Mouse (Mus musculus): ENCODE data around the gene Pth1r. TPM values are rescaled to one million over a fixed set of nuclear protein-coding genes. Genes with fewer than 3 reads are reported as not detected.

The Pth1r gene
- 8.7 and 9.2 TPM in 2 replicates for polyA plus RNA-seq (2015; fragmentation: Nextera tagmentation; extraction: Ambion mirVana)

DNA sequence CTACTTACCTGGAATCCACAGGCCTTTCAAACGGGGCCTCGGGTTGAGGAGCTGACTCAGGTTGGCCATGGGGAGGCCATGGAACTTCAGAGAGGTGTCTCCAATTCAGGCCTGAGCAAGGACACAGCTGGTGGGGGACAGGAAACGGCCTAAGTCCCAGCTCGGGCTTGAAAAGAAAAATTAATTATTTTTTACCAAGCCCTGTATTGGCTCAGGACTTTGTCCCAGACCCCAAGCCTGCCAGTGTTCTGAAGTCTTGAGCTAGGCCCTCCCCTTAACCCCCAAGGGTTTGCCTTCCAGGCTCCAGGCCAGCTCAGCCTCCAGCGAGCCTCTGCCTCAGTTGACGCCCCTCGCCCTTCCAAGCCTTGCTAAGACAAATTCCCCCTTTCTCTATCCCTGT lies at the start of gene Pth1r:
Pth1r (minus strand) TSS at position 185 of the 400 bp plus-strand sequence.
- H3K27ac ChIP-seq, result no peak within 1 kb of the TSS
- no peak within 1 kb of the TSS for H3K9ac ChIP-seq
- no peak for ATAC-seq (replicated peaks)
- H3K4me3 ChIP-seq, result no peak within 1 kb of the TSS
- H3K27me3 ChIP-seq (replicated peaks), result peaks cover 16% of the 10 kb centered on the region; the same call in 1 of the 2 replicates
- H3K9me3 ChIP-seq, result no peaks in the 10 kb centered on the region
- no peaks in the 10 kb centered on the region for H3K36me3 ChIP-seq (replicated peaks)
- no peak within 1 kb of the TSS for H3K4me2 ChIP-seq
- 64% methylated on average over 7 of the region's 7 CpGs for WGBS
- H3K4me1 ChIP-seq, result peaks cover 16% of the 10 kb centered on the region

DNA sequence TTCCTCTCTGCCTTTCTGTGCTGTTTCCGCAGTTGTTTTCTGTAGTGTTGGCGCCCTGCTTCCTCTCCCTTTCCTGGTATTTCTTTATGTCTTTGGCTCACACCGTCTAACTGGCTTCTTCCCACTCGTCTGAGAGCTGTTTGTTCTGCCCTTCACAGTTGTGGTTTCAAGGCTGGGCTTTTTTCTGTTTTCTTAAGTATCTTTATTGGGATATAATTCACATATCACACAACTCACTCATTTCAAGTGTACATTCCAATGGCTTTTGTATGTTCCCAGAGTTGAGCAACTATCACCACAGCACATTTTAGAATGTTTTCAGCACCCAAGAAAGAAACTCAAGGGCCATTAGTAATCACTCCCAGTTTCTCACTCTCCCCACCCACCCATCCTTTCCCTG lies 43.5 kb upstream of the Pth1r start:
- Histone ChIP-seq H3K27ac (no peak overlapping the region), H3K36me3 (replicated peaks) (no peaks in the 10 kb centered on the region), H3K4me2 (no peak overlapping the region), H3K9ac (no peak overlapping the region), H3K4me1 (no peaks in the 10 kb centered on the region), H3K9me3 (no peaks in the 10 kb centered on the region), H3K27me3 (replicated peaks) (no peaks in the 10 kb centered on the region), H3K4me3 (no peak overlapping the region)
- ATAC-seq (replicated peaks), result no peak
- WGBS, result 76% methylated on average over 4 of the region's 4 CpGs

DNA sequence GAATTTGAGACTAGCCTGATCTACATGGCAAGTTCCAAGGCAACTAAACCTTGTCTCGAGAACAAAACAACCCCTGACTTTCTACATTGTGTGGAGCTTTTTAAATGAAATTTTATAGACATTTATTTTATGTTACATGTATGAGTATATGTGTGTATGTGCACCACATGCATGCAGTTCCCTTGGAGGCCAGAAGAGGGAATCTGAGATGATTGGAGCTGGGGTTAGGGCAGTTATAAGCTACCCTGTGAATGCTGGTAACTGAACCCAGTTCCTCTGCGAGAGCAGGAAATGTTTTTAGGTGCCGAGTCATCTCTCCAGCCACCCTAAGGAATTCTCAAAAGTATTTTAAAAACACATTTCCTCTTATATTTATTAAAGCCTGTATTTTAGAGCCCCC lies 41.2 kb upstream of the Pth1r start:
- H3K9ac ChIP-seq, result no peak overlapping the region
- no peak overlapping the region for H3K4me3 ChIP-seq
- no peaks in the 10 kb centered on the region for H3K9me3 ChIP-seq
- no peaks in the 10 kb centered on the region for H3K4me1 ChIP-seq
- no peaks in the 10 kb centered on the region for H3K36me3 ChIP-seq (replicated peaks)
- no peaks in the 10 kb centered on the region for H3K27me3 ChIP-seq (replicated peaks)
- WGBS, result 91% methylated on average over 3 of the region's 3 CpGs
- H3K27ac ChIP-seq, result no peak overlapping the region
- ATAC-seq (replicated peaks), result no peak
- H3K4me2 ChIP-seq, result no peak overlapping the region

DNA sequence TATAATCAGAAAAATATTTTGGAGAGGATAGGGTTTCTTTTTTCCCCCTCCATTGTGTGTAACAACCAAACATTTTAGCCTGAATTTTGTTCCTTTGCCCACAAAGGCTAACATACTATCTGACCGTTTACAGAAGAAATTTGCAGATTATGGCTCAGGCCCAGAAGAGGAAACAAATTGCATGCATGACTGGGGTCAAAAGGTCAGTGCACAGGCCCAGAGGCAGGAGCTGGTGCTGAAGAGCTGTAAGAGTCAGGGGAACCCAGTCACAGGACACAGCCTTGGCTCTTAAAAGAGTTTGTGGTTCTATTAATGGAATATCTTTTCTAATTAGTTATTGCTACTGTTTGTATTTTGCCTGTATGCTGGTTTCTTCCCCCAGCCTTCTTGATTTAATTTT lies 36.7 kb upstream of the Pth1r start:
- Histone ChIP-seq H3K4me3 (no peak overlapping the region), H3K4me1 (peaks cover 14% of the 10 kb centered on the region), H3K9me3 (no peaks in the 10 kb centered on the region), H3K27me3 (replicated peaks) (no peaks in the 10 kb centered on the region; the same call in 1 of the 2 replicates), H3K4me2 (no peak overlapping the region), H3K27ac (no peak overlapping the region), H3K9ac (no peak overlapping the region), H3K36me3 (replicated peaks) (no peaks in the 10 kb centered on the region)
- no peak for ATAC-seq (replicated peaks)
- WGBS, result 45% methylated on average over 1 of the region's 1 CpGs

DNA sequence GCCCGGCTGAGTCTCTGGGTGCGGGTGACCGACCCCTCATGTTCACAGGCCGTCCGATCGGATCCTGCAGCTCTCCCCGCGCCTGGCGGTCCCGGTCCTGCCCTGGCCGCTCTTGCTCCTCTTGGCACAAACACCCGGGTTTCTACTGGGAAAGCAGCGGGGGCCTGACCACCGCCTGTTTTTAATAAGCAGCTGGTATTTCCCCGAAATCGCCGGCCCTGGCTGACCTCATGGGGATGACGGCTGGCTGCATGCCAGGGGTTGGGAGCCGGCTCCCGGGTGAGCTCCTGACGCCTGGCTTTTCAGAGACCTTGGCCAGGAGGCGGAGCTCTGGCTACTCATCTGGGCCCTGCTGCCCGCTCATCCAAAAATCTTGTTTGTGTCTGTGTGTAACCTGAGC lies 34.8 kb upstream of the Pth1r start:
- peak overlapping the region; percentile 85 for H3K27ac ChIP-seq
- ATAC-seq (replicated peaks), result peak; percentile 76

DNA sequence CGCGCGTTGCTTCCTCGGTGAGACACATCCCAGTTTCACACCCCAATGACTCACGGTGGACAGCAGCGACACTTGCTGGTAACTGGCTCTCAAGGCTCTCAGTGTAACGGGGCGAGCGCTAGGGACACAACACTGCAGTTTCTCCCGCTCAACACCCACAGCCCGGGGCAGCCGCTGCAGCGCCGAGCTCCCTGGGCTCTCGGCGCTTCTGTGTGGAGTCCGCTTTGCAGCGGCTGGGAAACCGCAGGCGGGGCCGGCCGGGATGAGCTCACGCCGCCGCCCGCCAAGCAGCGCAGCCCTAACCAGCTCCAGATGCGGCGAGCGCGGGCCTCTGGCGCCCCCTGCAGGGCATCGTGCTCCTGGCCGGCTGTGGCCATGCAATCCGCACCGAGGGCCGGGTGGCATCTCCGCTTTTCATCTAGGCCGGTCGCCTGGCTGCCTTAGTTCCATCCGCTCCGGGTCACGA lies 34.3 kb upstream of the Pth1r start:
- WGBS, result 0% methylated on average over 43 of the region's 43 CpGs
- peak overlapping the region; percentile 70 for H3K4me2 ChIP-seq
- no peaks in the 10 kb centered on the region for H3K36me3 ChIP-seq (replicated peaks)
- H3K4me1 ChIP-seq, result peaks cover 14% of the 10 kb centered on the region
- H3K9me3 ChIP-seq, result no peaks in the 10 kb centered on the region
- peak; percentile 96 for ATAC-seq (replicated peaks)
- H3K9ac ChIP-seq, result peak overlapping the region; percentile 66
- peak overlapping the region; percentile 85 for H3K27ac ChIP-seq
- peak overlapping the region; percentile 56 for H3K4me3 ChIP-seq
- no peaks in the 10 kb centered on the region; the same call in 1 of the 2 replicates for H3K27me3 ChIP-seq (replicated peaks)

More for the DNA sequence above, 34.8 kb upstream of the Pth1r start:
- under 1% methylated on average over 23 of the region's 23 CpGs for WGBS
- no peaks in the 10 kb centered on the region; the same call in 1 of the 2 replicates for H3K27me3 ChIP-seq (replicated peaks)
- peak overlapping the region; percentile 56 for H3K4me3 ChIP-seq
- no peaks in the 10 kb centered on the region for H3K36me3 ChIP-seq (replicated peaks)
- H3K9me3 ChIP-seq, result no peaks in the 10 kb centered on the region
- peak overlapping the region; percentile 66 for H3K9ac ChIP-seq
- peak overlapping the region; percentile 70 for H3K4me2 ChIP-seq
- H3K4me1 ChIP-seq, result peaks cover 14% of the 10 kb centered on the region

DNA sequence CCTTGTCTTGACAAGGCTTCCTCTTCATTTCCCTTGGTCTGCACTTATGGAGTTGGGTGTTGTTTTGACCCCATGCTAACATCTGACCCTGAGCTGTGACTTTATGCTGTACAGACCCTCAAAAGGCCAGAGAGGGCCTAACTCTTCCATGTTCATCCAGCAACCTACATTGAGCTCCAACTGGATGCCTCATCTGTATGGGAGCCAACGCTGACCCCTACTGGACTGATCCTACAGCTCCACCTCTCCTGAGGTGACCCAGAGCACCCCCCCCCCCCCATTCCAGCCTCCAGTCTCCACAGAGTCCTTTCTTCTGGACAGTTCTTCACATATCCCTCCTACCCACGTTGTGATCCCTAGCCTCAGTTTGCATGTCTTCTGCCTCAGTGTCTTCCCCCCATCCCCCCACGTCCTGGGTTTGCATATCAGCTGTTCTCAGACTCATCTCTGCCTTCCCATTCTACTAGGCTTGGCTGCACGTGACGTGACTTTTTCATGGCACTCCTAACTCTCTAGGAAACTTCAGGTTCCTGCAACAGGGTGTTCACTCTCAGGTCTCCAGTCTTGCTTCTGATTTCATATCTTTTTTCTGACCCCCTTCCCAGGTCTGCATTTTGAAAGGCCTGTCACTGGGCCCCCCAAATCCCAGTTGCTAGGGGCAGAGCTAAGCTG lies 32.4 kb upstream of the Pth1r start:
- ATAC-seq (replicated peaks), result no peak
- no peak overlapping the region for H3K27ac ChIP-seq
- 59% methylated on average over 5 of the region's 5 CpGs for WGBS
- H3K9ac ChIP-seq, result no peak overlapping the region
- H3K36me3 ChIP-seq (replicated peaks), result no peaks in the 10 kb centered on the region
- no peaks in the 10 kb centered on the region; the same call in 1 of the 2 replicates for H3K27me3 ChIP-seq (replicated peaks)
- H3K4me1 ChIP-seq, result peaks cover 14% of the 10 kb centered on the region
- H3K9me3 ChIP-seq, result no peaks in the 10 kb centered on the region
- no peak overlapping the region for H3K4me3 ChIP-seq
- H3K4me2 ChIP-seq, result no peak overlapping the region

DNA sequence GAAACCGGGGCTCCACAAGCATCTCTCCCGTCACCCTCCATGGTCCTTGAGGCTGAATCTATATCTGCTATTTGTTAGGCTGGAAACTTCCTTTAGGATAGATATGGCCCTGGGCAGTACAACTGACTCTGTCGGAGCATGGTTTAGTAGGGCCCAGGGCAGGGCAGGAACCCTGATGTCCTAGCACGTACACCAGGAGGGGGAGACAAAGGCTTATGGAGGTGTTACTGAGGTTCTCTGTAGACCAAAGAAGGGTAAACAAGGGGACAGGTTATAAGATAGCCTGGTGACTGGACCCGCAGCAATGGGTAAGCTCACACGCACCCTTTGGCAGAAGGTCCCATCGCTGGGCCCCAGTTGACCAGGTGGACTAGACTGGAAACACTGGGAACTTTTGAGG lies 31.6 kb upstream of the Pth1r start:
- no peak for ATAC-seq (replicated peaks)
- no peak overlapping the region for H3K27ac ChIP-seq
- no peaks in the 10 kb centered on the region for H3K36me3 ChIP-seq (replicated peaks)
- H3K9ac ChIP-seq, result no peak overlapping the region
- no peaks in the 10 kb centered on the region; the same call in 1 of the 2 replicates for H3K27me3 ChIP-seq (replicated peaks)
- H3K9me3 ChIP-seq, result no peaks in the 10 kb centered on the region
- H3K4me2 ChIP-seq, result no peak overlapping the region
- WGBS, result 86% methylated on average over 7 of the region's 7 CpGs
- H3K4me3 ChIP-seq, result no peak overlapping the region
- H3K4me1 ChIP-seq, result peaks cover 14% of the 10 kb centered on the region

DNA sequence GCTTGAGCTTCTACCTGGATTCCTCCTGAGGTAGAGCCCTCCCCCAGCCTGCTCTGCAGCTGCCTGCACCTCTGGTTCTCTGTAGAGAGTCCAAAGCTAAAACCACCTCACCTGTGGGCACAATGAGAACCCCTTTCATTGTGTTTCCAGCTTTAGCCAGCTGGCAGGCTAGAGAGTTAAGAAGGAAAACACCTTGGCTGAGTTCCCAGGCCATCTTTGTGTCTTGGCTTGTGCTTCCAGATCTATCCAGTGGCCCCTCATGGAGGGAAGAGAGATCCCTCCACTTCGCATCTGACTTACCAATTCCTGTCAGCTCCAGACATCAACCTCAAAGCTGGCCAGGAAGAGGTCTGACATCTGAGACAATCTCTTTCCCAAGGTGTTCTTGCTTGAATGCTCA lies 31.2 kb upstream of the Pth1r start:
- ATAC-seq (replicated peaks), result no peak
- Histone ChIP-seq H3K4me1 (peaks cover 14% of the 10 kb centered on the region), H3K4me2 (no peak overlapping the region), H3K9ac (no peak overlapping the region), H3K36me3 (replicated peaks) (no peaks in the 10 kb centered on the region), H3K27me3 (replicated peaks) (no peaks in the 10 kb centered on the region; the same call in 1 of the 2 replicates), H3K9me3 (no peaks in the 10 kb centered on the region), H3K4me3 (no peak overlapping the region), H3K27ac (no peak overlapping the region)
- 92% methylated on average over 1 of the region's 1 CpGs for WGBS

DNA sequence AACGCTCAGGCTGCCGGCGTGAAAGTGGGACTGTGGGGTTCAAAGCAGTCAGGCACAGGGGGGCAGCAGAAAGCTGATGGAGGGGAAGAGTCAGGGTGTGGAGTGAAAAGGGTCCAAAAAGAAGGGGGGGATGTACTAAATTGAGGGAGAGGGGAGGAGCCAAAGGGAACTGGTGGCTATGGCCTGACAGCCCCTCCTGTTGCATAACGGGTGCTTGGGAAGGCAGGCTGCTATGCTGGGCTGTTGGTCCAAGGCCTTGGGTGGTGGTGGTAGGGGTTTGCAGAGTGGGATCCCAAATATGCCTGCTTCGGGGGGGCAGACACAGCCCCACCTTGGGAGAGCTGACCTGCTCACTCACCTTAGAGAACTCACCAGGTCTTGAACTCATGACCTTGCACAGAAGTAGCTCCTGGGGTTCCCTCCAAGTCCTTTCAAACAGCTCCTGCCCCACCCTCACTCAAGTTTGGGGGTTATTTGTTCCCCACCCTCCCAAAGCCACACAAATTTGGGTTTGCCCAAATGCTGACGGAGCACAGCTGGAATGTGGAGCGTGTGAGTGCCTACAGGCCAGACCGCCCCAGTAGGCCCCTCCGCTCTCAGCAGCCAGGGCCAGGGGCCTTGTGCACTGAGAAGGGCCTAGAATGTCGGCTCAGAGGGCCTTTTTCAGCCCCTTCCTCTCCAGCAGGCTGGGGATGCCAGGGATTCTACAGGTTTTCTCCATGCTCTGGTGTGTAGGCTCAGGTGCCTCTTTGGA lies 28.5 kb upstream of the Pth1r start:
- no peak for ATAC-seq (replicated peaks)
- Histone ChIP-seq H3K27me3 (replicated peaks) (no peaks in the 10 kb centered on the region; the same call in 1 of the 2 replicates), H3K9ac (no peak overlapping the region), H3K27ac (no peak overlapping the region), H3K4me2 (no peak overlapping the region), H3K9me3 (no peaks in the 10 kb centered on the region), H3K4me1 (peaks cover 1% of the 10 kb centered on the region), H3K4me3 (no peak overlapping the region), H3K36me3 (replicated peaks) (no peaks in the 10 kb centered on the region)
- 81% methylated on average over 10 of the region's 10 CpGs for WGBS

DNA sequence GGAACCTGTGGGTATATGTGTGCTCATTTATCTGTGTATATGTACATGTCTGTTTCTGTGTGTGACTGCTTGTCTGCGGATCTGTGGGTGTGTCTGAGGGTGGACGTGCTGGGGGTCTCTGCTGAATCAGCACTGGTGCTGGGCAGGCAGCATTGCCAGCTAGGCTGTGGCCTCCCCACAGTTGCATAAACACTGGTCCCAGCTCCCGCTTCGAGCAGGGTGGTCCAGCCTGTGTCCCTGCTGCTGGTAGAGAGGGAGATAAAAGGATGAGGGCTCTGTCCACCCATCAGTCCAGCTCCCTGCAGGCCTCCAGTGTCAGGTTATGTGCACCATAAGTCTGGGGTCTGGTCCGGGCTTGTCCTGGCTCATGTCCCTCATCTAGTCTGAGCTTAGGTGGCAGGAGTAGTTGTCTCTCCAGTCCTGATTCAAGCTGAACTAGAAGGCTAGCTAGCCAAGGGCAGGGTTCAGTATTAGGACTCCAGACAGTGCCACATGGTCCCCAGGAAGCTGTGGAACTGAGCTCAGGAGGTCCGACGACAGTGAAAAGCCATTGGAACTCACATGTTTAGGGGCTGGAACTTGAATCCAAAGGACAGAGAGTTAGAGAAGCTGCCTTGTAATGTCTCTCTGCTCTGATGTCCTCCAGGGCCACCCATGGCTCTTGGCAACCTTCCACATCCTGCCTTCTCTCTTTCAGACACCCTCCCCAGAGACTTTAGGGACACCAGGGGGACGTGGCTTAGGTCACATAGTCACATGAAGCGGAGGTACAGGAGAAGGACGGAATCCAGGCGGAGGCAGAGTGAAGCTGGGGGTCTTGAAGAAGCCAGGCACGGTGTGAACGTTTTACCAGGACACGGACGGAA lies 27.7 kb upstream of the Pth1r start:
- 77% methylated on average over 15 of the region's 15 CpGs for WGBS
- Histone ChIP-seq H3K4me3 (no peak overlapping the region), H3K27me3 (replicated peaks) (no peaks in the 10 kb centered on the region; the same call in 1 of the 2 replicates), H3K27ac (no peak overlapping the region), H3K4me2 (no peak overlapping the region), H3K4me1 (no peaks in the 10 kb centered on the region), H3K36me3 (replicated peaks) (no peaks in the 10 kb centered on the region), H3K9ac (no peak overlapping the region), H3K9me3 (no peaks in the 10 kb centered on the region)
- ATAC-seq (replicated peaks), result no peak

DNA sequence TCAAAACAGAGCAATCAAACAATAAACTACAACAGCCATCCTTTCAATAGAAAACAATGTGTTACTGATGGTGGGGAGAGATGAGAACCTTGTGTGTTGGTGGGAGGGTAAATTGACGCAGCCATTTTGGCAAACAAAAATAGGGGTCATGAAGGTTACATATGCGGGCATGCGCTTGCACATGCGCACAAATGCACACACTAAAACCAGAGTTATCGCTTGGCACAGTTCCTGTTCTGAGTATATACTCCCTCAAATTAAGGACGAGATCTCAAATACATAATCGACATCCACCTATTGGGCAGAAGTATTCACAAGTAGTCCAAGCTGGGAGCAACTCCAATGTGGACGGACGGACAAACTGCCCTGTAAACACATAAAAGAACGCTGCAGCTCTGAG lies 25.4 kb upstream of the Pth1r start:
- 91% methylated on average over 10 of the region's 10 CpGs for WGBS
- H3K9ac ChIP-seq, result no peak overlapping the region
- no peak for ATAC-seq (replicated peaks)
- no peaks in the 10 kb centered on the region for H3K27me3 ChIP-seq (replicated peaks)
- no peak overlapping the region for H3K4me3 ChIP-seq
- no peak overlapping the region for H3K27ac ChIP-seq
- no peaks in the 10 kb centered on the region for H3K4me1 ChIP-seq
- no peaks in the 10 kb centered on the region for H3K36me3 ChIP-seq (replicated peaks)
- H3K9me3 ChIP-seq, result no peaks in the 10 kb centered on the region
- H3K4me2 ChIP-seq, result no peak overlapping the region
